Mouse (Mus musculus) CD4-positive, CD25-positive, alpha-beta regulatory T cell, adult 9 weeks (primary cell): ENCODE data around the gene Manf. TPM values are rescaled to one million over a fixed set of nuclear protein-coding genes. Genes with fewer than 3 reads are reported as not detected.

Experiments
- polyA plus RNA-seq: library from polyadenylated mRNA; unstranded; fragments of 100-300 nt; shearing (Covaris generic); gene quantifications from one replicate; pipeline ENCODE4 v1.2.1, GENCODE M21; 2017

Manf gene
- 119 TPM for polyA plus RNA-seq

DNA sequence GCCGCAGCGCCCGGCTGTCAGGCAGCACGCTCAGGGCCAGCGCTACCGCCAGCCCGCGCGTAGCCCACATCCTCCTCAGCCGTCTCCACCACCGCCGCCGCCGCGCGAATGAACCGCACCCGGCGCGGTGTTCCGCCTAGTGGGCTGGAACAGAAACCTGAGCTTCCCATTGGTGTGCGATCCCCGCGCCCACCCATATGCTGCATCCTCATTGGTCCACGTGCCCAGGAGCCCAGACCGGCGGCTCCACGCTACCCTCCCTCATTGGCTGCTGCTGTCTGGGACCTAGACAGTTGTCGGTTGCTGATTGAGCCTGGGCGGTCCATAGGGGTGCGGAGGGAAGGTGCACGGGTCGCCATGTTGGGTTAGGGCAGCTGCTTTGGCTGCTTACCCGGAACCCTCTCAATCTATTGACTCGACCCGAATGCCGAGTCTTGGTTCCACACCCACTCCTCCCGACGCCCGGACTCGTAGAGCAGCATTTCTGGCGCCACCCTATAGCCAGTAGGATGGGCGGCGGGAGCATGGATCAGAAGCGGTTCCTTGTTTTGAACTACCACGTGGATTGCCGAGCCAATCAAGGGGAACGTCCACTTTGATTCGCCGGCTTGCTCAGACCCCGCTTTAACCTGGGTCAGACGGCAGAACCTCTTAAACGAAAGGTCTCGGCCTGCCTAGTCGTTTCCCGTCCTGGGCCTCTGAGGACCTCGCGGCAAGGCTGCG lies at the start of gene Manf:
TSS of gene Manf (minus strand) at position 151 of the 723 bp plus-strand sequence.

DNA sequence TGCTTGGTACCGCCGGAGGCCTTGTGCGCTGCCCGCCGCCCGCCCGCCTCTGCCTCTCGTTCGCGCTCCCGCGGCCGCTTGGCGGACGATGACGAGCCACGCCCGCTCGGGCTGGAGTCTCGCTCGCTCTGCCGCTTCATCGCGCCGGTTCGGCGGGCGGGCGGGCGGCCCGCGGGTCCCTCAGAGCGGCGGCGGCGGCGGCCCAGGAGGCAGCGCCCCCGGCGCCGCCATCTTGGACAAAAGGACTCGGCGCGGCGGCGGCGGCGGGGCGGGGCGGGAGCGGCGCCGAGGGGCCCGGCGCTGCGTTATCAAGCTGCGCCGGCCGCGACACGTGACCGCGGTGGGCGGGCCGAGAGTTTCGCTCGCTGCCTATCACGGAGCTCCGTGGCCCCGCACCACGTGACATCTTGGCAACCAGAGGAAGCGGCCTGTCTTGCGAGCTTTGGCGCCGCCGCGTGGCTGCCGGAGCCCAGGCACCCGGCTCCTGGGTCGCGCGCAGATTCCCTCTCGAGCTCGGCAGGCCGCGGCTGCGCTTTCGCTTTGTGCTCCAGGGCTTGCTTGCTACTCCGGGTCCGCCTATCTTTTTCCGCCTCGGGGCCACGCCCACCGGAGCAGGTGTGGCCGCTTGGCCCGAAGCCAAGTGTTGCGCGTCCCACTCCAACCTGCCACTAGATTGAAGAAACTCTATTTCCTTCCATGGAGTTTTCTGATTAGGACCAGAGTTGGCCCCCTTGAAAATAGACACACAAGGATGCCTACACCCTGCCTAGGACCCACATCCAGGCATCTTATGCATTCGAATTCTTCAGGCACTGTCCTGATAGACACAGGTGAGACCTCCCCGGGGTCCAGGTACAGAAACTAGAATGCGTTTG lies 4.7 kb downstream of the Manf start, which contains the start of gene Rbm15b:
TSS of gene Rbm15b (minus strand) at position 601 of the 875 bp plus-strand sequence.

DNA sequence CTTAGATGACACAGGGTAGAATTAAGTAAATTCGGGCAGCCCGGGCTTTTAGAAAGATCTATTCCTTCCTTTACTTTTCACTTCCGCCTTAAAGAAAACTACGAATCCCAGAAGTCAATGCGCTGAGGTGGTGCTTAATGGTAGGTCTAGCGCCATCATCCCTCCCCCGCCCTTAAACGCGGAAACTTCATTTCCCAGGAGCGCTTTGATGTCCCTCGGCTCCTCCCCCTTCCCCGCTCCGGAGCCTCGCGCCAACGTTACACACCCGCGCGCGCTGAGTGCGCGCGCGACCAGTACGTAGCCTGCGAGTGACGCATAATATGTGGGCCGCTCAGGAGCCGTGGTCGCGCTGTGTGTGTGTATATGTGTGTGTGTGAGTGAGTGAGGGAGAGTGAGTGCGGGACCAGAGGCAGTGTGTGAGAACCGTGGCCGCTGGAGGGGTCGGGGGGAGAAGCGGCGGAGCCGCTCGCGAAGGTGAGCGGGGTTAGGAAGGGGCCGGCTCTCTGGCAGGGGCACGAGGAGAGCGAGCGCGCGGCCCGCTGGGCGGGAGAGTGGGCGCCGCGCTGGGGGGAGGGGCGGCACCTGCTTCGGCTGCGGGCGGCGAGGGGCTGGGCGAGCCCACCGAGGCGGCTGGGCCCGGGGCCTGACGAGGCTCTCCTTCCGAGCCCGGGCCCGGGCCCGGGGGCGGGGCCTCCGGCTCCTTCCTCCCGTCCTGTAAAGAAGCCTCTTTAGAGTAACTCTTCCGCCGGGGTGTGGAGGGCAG lies 70.0 kb downstream of the Manf start, which contains the start of gene Dcaf1:
TSS of gene Dcaf1 (plus strand) at position 257 of the 763 bp plus-strand sequence.

GRCm38 (mm10) chr9:106788812-106789321 lies 102.9 kb downstream of the Manf start, which contains the start of gene Rad54l2:
Gene Rad54l2 (minus strand): TSS chr9:106789194.

Other genes starting within 250 kb of the Manf start
- not detected for gene Grm2, start 235.9 kb downstream of the Manf start, polyA plus RNA-seq
- 76.0 TPM for gene Tex264, start 206.1 kb downstream of the Manf start, polyA plus RNA-seq
- 3.8 TPM for gene Rad54l2, start 102.8 kb downstream of the Manf start, polyA plus RNA-seq
- gene Dcaf1, start 70.1 kb downstream of the Manf start, polyA plus RNA-seq = 59.9 TPM
- gene Rbm15b, start 4.6 kb downstream of the Manf start, polyA plus RNA-seq = 1.6 TPM